Mouse (Mus musculus) right cerebral cortex, postnatal 25 days (tissue): ENCODE data around the gene Irgq.
"Not testable (repeated sequence)": the region's sequence is repeated elsewhere in the genome, so short reads cannot be mapped to it uniquely, and the experiment has no call there.

ENCODE experiments used
- DNase-seq: peaks from one replicate; pipeline ENCODE4 v3.0.0; 2022

Irgq gene

GRCm38 (mm10) chr7:24530062-24530931, at the start of gene Irgq:
Gene Irgq (plus strand): TSS chr7:24530689.
- peak; percentile 99 for DNase-seq

GRCm38 (mm10) chr7:24480986-24481473, 49.5 kb upstream of the Irgq start:
- no peak for DNase-seq

GRCm38 (mm10) chr7:24481474-24482207, 48.8 kb upstream of the Irgq start, which contains the start of gene Cadm4:
Gene Cadm4 (plus strand): TSS chr7:24482023.
- peak; percentile 93 for DNase-seq

- no peak for DNase-seq
Measured at GRCm38 (mm10) chr7:24482208-24483020, 48.1 kb upstream of the Irgq start.

GRCm38 (mm10) chr7:24483291-24483690, 47.2 kb upstream of the Irgq start:
- DNase-seq = not testable (repeated sequence)

GRCm38 (mm10) chr7:24485481-24485880, 45.0 kb upstream of the Irgq start:
- no peak for DNase-seq

- no peak for DNase-seq
Measured at GRCm38 (mm10) chr7:24486654-24487130, 43.8 kb upstream of the Irgq start.

GRCm38 (mm10) chr7:24487403-24487802, 43.1 kb upstream of the Irgq start:
- DNase-seq = no peak

GRCm38 (mm10) chr7:24488303-24488702, 42.2 kb upstream of the Irgq start:
- DNase-seq = no peak

- DNase-seq = no peak
Measured at GRCm38 (mm10) chr7:24499856-24500577, 30.5 kb upstream of the Irgq start.

GRCm38 (mm10) chr7:24500929-24501328, 29.6 kb upstream of the Irgq start:
- DNase-seq = no peak

- no peak for DNase-seq
Measured at GRCm38 (mm10) chr7:24501492-24501891, 29.0 kb upstream of the Irgq start.

- DNase-seq = no peak
Measured at GRCm38 (mm10) chr7:24504004-24504403, 26.5 kb upstream of the Irgq start.

- DNase-seq = no peak
Measured at GRCm38 (mm10) chr7:24504868-24505267, 25.6 kb upstream of the Irgq start.

GRCm38 (mm10) chr7:24505447-24506064, 24.9 kb upstream of the Irgq start:
- no peak for DNase-seq

GRCm38 (mm10) chr7:24506065-24506459, 24.4 kb upstream of the Irgq start:
- DNase-seq = no peak

GRCm38 (mm10) chr7:24506476-24506837, 24.0 kb upstream of the Irgq start:
- peak; percentile 65 for DNase-seq

GRCm38 (mm10) chr7:24506838-24507725, 23.4 kb upstream of the Irgq start, which contains the start of gene Zfp428:
Gene Zfp428 (plus strand): TSS chr7:24507006.
- peak; percentile 88 for DNase-seq

- DNase-seq = no peak
Measured at GRCm38 (mm10) chr7:24507726-24508114, 22.8 kb upstream of the Irgq start.

- no peak for DNase-seq
Measured at GRCm38 (mm10) chr7:24512355-24512754, 18.1 kb upstream of the Irgq start, which contains the start of gene AC161166.1. Gene AC161166.1 (minus strand): TSS chr7:24512455.
